Mouse (Mus musculus) lung, postnatal 4 days (tissue): Measurements from ENCODE around the gene Hyal1.

ENCODE experiments used
- DNase-seq, 2 experiments: peaks; one replicate each; pipeline ENCODE4 v3.0.0; 2021

Hyal1 gene

DNA sequence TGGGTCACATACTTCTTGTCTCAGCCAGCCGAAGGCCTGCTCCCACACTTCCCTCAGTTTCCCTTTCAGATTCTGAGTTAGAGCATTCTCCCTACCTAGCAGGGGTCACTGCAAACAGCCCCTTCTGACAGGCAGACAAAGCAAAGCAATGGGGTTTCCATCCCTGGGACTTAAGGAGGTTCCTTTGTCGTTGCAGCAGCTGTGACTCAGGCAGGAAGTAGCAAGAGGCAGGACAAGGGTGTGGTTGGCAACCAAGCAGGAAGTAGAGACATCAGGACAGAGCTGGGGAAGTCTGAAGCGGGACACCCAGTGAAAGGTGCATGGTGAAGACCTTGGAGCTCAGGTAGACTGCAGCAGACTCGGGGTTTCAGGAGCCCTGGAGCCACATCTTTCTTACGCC lies 47.8 kb downstream of the Hyal1 start:
- peak; percentile 64 to 67 for DNase-seq

DNA sequence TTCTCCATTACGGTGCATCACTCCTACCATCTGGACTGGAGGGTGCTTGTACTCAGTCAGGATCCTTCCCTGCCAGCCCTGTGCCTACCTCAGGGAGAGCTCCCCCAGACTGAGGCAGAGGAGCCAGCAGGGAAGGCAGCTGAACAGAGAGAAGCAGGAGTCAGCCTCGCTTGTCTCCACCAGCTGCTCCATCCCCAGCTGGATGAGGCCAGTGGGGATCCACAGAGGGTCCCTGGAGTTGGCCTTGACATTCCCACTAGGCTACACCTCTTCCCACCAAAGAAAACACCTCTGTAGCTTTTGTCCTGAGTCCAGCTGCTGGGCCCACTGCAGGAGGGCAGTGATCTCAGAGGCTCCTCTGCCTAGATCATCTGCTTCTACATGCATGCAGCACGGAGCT lies 48.2 kb downstream of the Hyal1 start:
- DNase-seq = no peak

DNA sequence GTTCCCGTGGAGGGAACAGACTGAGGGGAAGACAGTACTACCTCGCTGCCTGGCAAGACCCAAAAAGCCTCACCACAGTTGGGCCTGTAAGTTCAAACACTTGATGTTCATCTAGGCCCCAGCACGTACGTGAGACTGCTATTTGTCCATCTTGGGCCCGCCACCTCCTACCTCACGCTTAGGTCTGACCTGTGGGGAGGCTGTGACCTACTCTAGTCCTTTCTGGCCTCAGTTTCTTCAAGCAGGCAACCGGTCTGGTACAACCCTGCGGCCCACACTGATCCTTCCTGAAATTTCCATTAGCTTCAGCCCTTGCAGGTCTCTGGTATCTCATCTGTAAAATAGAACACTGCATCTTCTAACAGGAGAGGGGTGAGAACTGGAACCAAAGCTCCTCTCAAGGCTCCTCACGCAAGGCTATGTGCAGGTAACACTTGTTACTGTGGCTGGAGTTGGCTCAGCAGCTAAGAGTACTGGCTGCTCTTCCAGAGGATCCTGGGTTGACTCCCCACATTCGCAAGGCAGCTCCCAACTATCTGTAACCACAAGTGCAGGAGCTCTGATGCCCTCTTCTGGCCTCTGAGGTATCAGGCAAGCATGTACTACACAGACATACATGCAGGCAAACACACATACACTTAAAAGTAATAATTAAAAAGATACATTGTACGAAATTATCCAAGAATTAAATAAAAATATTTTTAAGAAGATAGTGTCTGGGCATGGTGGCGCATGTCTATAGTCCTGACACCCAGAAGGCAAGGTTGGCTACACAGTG lies 48.8 kb downstream of the Hyal1 start:
- no peak for DNase-seq

GRCm38 (mm10) chr9:107626158-107626843 lies 49.6 kb downstream of the Hyal1 start:
- no peak for DNase-seq

DNA sequence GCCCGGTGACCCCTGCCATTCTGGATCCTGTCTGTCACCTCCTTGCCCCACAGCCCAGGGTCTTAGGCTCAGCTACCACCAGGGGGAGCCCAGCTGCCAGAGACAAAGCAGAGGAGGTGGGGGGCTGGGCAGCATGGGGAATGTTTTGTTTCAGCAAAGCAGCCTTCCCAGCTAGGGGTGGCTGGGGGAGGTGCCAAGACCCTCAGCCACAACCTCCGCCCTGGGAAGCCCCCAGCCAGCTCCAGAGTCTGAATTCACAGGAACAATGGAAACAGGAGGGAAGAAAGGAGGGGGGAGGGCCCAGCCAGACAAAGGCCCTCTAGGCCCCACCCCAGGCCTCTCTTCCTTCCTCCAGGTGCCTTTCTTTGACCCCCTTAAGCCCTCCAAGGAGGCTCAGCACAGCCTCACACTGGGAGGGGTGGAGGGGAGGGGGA lies 50.1 kb downstream of the Hyal1 start:
- peak; percentile 91 to 92 for DNase-seq

- no peak for DNase-seq
These were observed 50.9 kb downstream of the Hyal1 start for GRCm38 (mm10) chr9:107627387-107628255.

DNA sequence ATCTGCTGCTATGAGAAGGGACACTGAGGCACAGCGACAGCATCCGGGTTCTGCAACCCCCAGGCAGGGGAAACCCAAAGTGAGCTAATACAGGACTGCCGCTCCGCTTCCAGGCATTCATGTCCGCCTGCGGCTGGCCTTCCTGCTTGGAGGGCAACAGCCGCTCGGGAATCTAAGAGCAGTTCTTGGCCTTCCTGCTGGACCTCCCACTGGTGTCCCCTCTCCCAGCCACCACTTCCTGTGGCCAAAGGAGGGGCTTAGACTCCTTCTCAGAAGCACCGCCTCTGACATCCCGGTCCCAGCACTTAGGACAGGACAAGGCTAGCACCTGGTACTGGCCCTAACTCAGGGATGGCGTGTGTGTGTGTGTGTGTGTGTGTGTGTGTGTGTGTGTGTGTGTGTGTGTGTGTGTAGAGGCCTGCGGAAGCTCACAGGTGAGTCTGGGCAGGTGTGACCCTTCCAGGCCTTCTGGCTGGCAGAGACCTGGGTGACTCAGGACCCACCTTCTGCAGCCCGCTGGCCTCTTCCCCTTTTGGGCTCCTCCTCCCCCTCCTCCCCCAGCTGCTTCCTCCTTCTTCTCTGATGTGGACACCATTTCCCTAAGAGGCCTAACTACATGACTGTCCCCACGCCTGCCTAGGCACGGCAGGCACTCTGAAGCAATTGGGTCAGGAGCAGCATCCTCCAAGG lies 52.1 kb downstream of the Hyal1 start:
- DNase-seq = peak; percentile 74 to 84

DNA sequence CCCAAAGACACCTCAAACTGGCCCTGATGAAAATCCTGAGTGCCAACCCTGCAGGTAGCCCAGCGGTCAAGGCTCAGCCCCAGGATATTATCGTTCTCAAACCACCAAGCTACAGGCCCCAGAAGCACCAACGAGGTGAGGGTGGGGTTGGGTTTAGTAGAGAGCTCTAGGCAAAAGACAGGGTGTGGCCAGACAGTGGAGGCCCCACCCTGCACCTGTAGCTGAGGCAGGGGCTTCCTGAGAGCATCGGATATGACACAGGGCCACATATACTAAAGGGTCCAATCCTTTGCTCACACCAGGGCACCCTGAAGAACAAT lies 52.6 kb downstream of the Hyal1 start:
- DNase-seq = no peak

- peak in 1 of 2 experiments; percentile 40 for DNase-seq
These were observed 53.2 kb downstream of the Hyal1 start for GRCm38 (mm10) chr9:107629901-107630425.

GRCm38 (mm10) chr9:107630576-107630975 lies 53.8 kb downstream of the Hyal1 start:
- no peak for DNase-seq
